Mouse (Mus musculus) layer of hippocampus, postnatal 10 days (tissue): Measurements from ENCODE around the gene Scrt2. TPM values are rescaled to one million over a fixed set of nuclear protein-coding genes. Genes with fewer than 3 reads are reported as not detected.

Source experiments
- DNase-seq, 2 experiments: peaks; one replicate each; pipeline ENCODE4 v3.0.0; 2021; ENCODE audit warnings: low spot score in 2 of 2
- total RNA-seq, 2 experiments: library from RNA; stranded (reverse); gene quantifications; 2 replicates each; pipeline ENCODE4 v1.2.3; 2021

The Scrt2 gene
- total RNA-seq, 2 experiments from 2014 or later: 20.8 to 21.8 TPM

DNA sequence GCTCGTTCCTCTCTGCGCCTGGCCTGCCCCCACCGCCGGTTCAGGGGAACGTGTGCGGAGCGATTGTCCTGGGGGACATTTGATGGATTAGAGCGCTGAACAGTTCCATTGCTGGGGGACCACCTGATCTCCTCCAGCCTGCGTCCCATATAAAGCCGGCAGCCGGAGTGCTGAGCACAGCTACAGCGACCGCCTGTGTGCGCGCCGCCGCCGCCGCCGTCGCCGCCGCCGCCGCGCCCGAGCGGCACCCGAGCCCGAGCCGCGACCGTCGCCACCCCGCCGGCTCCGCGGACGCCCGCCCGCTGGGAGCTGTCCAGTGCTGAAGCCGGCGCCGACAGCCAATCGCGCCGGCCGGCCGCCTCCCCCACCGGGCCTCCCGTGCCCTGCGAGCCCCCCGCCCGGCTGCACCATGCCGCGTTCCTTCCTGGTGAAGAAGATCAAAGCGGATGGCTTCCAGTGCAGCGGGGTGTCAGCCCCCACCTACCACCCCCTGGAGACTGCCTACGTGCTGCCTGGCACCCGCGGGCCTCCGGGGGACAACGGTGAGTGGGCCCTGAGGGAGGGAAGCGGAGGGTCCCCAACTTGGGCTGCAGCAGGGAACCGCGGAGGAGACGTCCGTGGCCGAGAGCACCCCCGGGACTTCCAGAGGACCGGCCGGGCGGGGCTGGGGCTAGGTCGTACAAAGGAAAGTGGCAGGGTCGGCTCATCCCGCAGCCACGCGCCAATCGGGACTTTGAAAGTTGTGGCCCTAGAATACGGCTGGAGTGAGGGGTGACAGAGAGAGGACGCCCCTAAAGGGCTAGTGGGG, 516 bp downstream of the Scrt2 start:
- DNase-seq: peak; percentile 79 to 83

DNA sequence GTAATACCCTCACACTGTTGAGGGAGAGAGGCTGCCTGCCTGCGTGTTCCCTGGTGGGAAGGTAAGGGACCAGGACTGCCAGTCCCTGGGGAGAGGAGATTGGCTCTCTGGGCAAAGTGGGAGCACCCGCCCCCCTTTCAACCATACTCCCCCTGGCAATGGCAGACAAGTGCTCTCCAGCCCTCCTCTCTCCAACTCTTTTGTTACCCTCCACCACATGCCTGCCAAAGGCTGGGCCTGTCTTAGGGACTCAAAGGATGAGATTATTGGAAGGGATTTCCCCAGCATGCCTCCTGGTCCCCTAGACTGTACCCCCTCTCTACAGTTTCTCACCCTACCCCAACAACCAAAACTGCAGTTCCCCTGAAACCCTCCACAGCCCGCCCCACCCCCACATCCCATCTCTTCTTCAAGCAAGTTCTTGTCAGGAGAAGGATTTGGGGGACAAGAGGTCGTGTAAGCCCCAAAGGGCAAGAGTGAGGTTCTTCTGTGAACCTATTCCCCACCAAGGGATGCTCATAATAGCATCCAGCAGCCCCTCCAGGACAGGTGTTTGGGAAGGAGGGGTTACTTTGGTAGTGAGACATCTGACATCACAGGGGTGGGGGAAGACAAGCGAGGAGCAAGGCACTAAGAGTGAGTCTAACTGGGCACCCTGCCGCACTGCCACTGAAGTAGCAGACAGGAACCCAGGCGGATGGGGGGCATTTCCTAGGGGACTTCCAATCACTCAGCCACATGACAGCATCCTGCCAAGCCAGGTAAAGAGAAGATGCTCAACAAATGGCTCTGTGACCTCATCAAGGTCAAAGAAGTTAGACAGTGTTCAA, 1.3 kb downstream of the Scrt2 start:
- DNase-seq: no peak

DNA sequence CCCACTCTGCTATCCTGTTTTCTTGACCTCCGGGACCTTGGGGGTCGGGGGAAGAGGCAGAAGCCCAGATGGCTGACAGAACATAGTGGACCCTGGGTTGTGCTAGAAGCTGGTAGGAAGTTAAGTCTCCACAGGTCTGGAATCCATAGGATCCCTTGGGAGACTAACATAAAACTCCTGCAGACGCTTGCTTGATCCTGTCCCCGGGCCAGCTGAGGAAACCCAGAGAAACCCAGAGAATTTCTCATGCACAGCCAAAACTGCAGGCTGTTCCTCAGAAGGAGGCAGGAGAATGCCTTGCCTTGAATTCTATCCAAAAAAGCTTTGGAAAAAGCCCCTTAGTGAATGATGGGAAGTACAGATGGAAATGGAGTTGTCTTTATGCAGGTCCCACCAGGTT, 2.1 kb downstream of the Scrt2 start:
- no peak for DNase-seq

DNA sequence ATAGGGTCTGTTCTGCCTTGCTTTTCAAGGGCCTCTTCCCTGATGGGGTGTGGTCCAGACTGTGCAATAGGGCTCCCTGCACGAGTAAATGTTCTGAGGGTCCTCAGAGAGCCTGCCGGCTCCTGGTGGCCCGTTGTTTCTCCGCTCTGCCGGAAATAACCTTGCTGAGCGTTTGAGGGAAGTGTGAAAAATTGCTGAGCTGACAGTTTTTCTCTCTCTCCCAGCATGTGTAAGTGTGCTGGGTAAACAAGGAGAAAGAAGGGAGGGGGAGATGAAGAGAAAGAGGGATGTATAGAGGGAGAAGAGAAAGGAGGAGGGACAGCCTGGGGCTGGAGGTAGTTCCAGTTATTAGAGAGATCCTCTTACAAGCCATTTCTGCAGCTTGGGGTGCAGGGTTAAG, 3.0 kb downstream of the Scrt2 start:
- no peak for DNase-seq

DNA sequence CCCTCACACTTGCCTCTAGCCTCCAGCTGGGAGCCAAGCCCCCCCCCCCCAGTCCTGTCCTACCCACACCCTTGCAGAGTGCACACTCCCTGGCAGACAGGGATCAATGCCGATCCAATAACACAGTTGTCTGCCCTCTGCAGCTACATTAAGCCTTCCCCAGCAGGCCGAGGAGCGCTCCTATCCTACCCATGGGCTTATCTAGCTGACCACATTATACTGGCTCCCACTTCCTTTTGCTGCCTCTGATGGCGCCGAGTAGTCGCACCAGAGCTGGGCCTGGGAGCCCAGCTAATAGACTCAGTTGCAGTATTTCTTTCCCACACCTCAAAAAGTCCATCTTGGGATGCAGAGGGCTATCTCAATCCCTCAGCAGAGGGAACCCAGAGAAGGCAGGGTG, 4.1 kb downstream of the Scrt2 start:
- DNase-seq: no peak

DNA sequence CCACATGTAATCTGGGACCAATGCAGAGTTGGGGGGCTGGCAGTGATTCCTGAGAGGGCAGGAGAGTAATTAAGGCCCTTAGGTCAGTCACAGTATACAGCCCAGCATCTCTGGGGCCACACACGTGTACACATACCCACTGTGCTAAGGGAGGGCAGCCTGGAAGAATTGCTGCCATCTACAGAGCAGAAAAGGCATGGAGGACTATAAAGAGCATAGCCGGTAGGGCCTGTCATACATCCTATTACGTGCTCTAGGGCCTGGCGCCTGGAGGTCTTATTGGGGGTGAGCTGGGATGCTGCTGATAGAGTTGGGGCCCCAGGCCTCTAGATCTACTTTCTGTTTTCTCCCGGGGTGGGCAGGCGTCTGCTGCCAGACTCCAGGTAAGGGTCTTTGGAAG, 5.1 kb downstream of the Scrt2 start:
- no peak for DNase-seq

DNA sequence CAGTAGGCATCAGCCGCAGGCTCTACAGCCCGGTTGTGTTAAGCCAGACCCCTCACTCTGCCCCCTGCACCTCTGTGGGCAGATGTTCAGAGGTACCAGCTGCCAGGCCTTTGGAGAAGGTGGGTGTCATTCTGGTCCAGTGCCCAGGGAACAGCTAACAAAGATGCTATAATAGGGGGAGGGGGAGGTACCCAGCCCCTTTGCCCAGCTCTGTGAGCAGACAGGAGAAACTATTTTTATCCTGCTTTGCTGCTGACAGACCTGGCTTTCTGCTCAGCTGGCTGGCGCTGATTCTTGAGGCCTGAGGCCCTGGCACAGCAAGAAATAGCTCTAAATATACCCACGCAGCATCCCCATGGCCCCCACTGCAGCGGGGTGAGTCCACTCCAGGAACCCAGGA, 5.8 kb downstream of the Scrt2 start:
- DNase-seq: no peak

DNA sequence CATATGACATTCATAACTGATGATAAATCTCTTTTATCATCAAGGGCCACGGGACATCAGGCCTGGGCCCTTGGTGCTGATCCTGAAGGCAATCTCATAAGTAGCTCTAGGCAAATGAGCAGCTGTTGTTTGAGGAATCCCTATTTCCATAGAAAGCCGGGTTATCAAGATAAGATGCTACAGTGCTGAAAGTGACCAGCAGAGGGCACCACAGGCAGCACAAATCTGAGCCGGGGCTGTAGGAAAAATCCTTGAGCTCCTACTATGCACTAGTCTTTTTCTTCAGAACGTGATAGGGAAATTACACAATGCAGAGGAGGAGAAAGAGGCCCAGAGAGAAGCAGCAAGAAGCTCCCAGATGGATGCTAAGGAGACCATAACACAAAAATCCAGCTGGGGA, 7.7 kb downstream of the Scrt2 start:
- peak; percentile 74 to 77 for DNase-seq

DNA sequence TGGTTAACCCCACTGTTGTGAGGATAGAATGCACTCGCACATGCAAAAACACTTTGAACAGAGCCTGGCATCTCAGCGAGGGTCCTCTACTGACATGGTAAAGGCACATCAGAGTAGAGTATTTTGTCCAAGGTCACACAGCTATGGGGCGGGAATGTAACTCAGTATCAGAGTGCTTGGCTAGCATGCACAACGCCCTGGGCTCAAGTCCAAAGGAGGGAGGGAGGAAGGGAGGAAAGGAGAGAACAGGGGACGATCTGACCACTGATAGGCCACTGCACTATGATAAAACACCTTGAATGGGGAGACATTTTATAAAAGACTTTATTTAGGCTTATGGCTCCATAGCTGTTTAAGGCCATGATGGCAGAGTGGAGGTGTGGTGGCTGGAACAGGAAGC, 8.3 kb downstream of the Scrt2 start:
- DNase-seq: no peak

DNA sequence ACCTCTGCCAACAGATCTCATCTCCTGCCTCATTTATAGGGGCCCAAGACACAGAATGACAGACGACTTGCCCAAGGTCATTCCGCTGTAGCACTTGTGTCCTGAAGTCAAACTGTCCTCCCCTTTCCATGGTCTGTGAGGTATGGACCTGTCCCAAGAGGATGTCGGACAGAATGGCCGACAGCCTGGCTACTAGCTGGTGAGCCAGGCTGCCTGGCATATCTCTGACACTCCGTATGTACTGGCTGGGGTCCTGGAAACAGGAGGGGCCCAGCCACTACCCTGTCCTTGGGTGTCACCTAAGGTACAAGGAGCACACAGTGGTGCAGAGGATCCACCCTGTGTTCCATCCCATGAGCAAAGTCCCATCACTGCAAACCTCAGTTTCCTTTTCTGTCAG, 9.2 kb downstream of the Scrt2 start:
- no peak for DNase-seq

DNA sequence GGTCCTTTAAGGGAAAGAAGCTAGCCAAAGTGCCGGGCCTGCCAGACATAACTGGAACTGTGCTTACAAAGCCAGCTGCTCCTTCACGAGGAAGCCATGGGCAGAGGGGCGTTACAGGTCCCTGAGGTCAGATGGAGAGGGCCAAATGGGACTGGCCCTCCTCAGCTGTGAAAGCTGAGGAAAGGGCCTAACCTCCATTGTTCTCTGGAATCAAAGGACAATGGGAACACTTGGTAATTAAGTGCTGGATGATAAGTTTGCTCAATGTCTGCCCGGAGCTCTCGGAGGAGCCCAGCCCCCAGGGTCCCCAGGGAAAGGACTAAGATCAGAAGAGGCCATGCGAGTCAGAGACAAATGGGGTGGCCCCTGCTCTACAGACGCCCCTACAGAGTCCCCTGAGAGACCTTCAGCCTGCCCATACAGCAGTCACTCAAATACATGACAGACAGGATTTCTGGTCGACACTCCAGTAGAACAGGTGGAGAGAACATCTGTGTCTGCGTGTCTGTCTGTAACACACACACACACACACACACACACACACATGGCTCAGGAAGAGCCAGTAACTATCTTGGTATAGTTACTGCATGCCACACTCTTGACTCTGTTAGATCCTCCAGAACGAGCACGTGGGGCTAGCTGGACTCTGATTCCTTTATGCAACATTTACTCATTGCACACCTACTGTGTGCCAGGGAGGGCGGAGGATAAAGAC, 10.2 kb downstream of the Scrt2 start:
- DNase-seq: no peak

DNA sequence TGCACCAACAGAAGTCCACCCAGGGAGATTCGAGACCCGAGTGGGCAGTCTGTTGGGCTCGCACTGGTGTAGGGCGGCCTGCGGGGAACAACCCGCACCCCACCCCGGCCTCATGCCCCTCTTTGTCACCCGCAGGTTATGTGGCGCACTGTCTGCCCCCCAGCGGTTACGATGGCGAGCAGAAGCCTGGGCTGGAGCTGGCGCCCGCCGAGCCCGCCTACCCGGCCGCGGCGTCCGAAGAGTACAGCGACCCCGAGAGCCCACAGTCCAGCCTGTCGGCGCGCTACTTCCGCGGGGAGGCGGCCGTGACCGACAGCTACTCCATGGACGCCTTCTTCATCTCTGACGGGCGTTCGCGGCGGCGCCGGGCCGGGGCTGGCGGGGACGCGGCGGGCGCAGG, 11.6 kb downstream of the Scrt2 start:
- DNase-seq: no peak

DNA sequence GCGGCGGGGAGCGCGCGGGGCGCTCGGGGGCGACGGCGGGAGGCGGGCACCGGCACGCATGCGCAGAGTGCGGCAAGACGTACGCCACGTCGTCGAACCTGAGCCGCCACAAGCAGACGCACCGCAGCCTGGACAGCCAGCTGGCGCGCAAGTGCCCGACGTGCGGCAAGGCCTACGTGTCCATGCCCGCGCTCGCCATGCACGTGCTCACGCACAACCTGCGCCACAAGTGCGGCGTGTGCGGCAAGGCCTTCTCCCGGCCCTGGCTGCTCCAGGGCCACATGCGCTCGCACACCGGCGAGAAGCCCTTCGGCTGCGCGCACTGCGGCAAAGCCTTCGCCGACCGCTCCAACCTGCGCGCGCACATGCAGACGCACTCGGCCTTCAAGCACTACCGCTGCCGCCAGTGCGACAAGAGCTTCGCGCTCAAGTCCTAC, 12.0 kb downstream of the Scrt2 start:
- peak in 1 of 2 experiments; percentile 63 for DNase-seq

DNA sequence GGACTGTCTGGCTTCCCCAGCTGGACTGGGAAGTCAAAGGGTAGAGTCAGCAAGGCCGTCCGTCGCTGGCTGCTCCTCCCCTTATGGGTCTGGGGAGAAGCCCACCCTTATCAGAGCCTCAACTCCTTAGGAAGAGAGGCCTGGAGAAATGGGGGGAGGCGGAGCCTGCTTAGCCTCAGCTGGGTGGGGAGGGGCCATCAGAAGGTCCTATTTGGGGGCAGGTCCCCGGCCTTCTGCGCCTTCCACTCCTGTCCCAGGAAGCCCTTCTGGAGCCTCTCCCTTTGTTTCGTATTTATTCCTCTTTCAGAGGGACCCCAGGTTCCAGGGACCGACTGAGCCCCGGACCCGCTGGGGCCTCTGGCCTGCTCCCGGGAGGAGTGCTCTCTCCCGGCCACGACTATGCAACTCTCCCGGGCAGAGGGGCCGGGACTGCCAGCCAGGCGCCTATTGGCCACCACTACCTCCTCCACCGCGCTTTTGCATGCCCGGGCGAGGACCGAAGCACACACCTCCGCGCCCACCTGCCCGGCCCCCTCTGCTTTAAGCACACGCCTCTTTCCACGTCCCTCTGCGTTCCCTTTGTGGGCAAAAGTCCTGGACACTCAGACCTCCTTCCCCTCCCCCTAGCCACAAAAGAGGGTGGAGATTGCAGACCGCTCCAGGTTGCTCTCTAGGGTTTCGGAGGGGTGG, 13.7 kb downstream of the Scrt2 start:
- no peak for DNase-seq

DNA sequence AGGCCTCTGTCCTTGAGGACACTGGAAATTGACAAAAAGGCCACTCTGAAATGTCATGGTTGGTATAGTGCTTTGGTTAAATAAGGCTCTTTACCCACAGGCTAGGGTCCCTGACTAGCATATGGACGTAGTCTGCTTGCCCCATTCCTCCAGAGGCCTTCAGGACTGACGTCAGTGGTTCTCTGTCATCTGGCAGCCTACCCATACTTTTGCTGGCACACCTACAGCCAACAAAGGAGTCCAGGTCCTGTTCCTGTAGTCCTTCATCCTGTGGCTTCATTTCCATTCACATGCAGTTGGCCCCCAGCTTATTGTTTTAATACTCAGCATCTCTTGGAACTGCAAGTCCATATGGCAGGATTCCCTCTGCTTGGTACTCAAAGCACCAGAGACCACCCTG, 15.6 kb downstream of the Scrt2 start:
- DNase-seq: no peak

DNA sequence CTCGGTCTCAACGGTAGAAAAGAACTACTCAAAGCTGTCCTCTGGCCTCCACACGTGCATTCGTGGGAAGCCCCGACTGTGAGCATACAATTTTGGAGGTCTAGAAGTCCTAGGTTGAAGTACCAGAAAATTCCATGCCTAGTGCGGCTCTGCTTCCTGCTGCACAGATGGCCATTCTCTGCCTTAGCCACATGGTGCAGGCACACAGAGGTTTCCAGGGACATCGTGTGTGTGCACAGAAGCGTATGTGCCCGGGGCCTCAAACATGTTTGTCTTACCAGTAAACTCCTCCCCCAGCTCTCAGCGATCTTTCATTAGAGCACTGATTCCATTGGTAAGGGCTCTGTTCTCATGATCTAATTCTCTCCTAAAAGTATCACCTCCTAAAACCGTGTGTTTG, 16.6 kb downstream of the Scrt2 start:
- no peak for DNase-seq

DNA sequence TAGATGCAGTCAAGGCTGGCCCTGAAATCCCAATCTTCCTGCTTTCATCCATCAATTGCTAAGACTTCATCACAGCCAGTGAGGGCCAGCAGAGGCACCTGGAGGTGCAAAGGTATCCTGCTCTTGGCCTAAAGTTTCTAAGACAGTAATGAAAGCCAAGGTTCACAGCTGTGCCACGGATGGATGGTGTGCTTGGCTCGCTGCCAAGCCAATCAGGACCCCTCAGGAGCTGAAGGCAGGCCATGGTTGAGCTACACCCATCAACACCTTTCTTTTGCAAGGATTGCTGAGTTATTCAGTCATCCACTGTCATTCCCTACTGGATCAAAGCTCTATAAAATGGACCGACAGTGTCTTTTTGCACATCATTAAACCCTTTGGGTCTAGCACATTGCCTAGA, 18.2 kb downstream of the Scrt2 start:
- DNase-seq: no peak

DNA sequence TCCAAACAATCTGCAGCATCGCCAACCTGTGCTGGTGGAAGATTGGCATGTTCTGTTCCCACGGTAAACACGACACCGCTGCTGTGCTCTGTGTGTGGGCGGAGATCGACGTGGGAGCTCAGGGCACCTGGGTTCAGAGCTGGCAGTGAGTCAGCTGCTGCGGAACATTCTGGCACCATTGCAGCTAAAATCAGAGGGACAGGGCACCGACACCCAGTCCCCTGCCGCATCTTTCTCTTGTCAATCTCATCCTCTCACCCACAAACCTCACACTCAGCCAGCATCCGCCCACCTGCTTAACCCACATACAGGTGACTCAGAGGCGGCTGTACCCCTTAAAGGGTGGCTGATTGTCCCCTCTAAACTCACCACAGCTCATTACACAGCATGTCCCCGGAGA, 20.4 kb downstream of the Scrt2 start:
- DNase-seq: no peak

DNA sequence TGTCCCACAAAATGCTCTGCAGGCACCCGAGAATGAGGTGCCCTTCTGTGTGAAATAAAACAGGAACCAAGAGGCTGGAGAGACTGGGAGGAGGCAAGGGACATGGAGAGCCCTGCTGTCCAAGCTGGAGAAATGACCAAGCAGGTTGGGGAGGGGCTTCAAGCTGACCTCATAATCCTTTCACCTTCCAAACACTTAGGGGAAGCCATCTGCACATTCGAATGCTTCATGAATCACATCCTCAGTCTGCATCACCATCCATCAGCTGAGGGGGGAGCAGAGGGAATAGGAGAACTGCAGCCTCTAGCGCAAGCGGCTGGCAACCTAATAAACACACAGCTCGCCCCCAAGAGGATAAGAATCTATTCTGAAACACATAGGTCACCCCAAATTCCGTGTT, 21.0 kb downstream of the Scrt2 start:
- no peak for DNase-seq

DNA sequence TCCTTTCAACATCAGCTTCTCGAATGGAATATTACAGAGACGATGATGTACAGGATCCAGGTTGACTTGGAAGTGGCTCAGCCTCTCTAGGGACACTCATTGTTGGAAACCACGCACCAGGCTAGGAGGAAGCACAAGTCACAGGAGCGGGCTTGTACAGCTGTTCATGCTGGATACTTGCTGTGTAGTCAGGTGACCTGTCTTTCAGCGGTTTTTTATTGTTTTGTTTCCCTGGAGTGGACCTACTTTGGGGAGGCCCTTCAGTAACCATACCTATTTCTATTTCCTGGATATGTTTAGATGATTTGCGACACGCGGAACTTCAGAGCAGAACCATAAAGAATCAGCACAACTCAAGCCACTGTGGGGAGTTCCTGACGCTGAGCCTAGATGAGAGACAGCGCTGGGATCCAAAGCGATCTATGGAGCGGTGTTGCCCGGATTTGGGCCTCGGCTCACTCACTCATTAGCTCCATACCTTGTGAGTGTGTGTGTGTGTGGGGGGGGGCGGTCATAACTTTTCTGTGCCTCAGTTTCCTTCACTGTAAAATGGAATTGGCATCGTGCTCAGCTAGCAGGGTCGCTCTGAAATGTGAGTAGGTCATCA, 23.5 kb downstream of the Scrt2 start:
- DNase-seq: no peak
